Mouse (Mus musculus): ENCODE data around the gene Ezh2. TPM values are rescaled to one million over a fixed set of nuclear protein-coding genes. Genes with fewer than 3 reads are reported as not detected.
A peak's percentile ranks its signal among the peaks of the same experiment; 100 is the strongest.

Gene Ezh2
- total RNA-seq, 1 experiment from 2014 or later: 36.6 TPM

- DNase-seq: no peak
These were observed 42.9 kb downstream of the Ezh2 start for GRCm38 (mm10) chr6:47552280-47552679.

- DNase-seq: no peak
These were observed 59.8 kb downstream of the Ezh2 start for GRCm38 (mm10) chr6:47535333-47535732.

GRCm38 (mm10) chr6:47532547-47532946 is 62.6 kb downstream of the Ezh2 start:
- no peak for DNase-seq

- no peak for DNase-seq
These were observed 67.5 kb downstream of the Ezh2 start for GRCm38 (mm10) chr6:47527655-47528054.

- DNase-seq: no peak
These were observed 68.0 kb downstream of the Ezh2 start for GRCm38 (mm10) chr6:47527129-47527528.

GRCm38 (mm10) chr6:47526446-47526845 is 68.7 kb downstream of the Ezh2 start:
- no peak for DNase-seq

GRCm38 (mm10) chr6:47525041-47525440 is 70.1 kb downstream of the Ezh2 start:
- no peak for DNase-seq

- peak; percentile 18 for DNase-seq
These were observed 72.7 kb downstream of the Ezh2 start for GRCm38 (mm10) chr6:47522431-47522830.

GRCm38 (mm10) chr6:47520030-47520429 is 75.1 kb downstream of the Ezh2 start:
- no peak for DNase-seq

GRCm38 (mm10) chr6:47494562-47494961 is 100.6 kb downstream of the Ezh2 start:
- no peak for DNase-seq

GRCm38 (mm10) chr6:47482027-47482426 is 113.1 kb downstream of the Ezh2 start:
- DNase-seq: no peak

Other genes starting within 250 kb of the Ezh2 start
- 96.4 and 97.4 TPM in 2 replicates for gene Cul1, start 141.9 kb downstream of the Ezh2 start, total RNA-seq (2021)
- gene Pdia4, start 218.1 kb upstream of the Ezh2 start, total RNA-seq (2021): 80.5 and 90.4 TPM in 2 replicates
- 1.2 and 1.3 TPM in 2 replicates for gene Zfp786, start 235.5 kb upstream of the Ezh2 start, total RNA-seq (2021)
- 9.3 and 12.0 TPM in 2 replicates for gene Zfp398, start 240.3 kb upstream of the Ezh2 start, total RNA-seq (2021)